Mouse (Mus musculus) frontal cortex, postnatal 36 days (tissue): Measurements from ENCODE around the gene Hs3st3a1.
A peak's percentile ranks its signal among the peaks of the same experiment; 100 is the strongest.

Source experiments
- DNase-seq, 2 experiments: peaks; one replicate each; pipeline ENCODE4 v3.0.0; 2022; ENCODE audit warnings: low spot score in 2 of 2

Gene Hs3st3a1

DNA sequence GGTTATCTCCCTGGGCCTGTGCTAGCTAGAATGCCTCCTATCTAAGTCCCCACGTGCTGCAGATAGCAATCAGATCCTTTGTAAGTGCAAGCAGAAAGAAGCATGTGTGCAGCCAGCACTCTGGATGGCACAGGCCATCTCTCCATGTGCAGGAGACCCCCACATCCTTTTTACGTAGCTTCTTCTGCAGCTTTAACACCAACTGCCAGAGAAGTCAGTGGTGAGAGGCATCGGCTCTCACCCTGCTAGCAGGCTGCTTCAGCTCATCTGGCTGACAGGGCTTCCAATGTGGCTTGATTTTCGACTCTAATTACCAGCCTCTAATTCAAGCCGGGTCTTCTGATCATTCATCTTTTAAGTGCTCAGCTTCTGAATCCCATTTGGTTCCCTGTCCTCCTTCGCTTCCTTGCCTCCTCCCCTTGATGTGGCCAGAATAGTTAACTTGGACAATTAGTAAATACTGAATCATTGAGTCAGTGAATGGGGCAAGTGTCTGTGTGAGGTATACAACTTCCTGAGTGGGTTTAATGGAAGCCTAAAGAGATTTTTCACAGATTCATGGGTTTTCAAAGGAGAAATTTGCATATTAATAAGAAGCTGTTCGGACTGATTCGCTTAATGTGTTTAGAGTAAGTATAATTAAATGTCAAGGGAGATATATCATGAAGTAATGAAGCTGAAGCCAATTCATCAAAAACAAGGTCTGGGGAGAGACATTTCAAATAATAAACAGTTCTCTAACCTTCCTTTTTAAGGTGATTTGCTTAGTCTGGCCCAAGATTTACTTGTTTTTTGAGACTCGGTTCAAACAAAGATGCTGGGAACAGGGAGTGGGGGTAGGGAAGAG is 54.7 kb downstream of the Hs3st3a1 start:
- peak in 1 of 2 experiments; percentile 3 for DNase-seq

- no peak for DNase-seq
Measured at GRCm38 (mm10) chr11:64494448-64494847, 59.3 kb downstream of the Hs3st3a1 start.

DNA sequence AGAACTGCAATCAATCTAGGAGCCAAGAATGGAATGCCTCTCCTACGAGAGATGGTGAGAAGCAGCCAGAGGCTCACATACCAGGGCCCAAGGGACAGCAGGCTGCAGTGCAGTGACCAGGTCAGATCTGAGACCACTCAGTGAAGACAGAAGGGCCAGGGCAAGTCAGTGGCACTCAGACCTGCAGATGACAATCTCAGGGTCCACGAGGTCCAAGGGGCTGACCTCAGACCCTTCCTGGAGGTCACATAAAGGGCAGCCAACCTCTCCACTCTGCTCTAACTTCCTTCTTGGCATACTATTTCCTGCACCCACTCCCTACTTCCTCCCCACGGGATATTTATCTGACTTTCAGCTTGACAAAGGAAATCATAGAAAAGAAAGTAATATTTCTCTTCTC is 60.8 kb downstream of the Hs3st3a1 start:
- DNase-seq: no peak

DNA sequence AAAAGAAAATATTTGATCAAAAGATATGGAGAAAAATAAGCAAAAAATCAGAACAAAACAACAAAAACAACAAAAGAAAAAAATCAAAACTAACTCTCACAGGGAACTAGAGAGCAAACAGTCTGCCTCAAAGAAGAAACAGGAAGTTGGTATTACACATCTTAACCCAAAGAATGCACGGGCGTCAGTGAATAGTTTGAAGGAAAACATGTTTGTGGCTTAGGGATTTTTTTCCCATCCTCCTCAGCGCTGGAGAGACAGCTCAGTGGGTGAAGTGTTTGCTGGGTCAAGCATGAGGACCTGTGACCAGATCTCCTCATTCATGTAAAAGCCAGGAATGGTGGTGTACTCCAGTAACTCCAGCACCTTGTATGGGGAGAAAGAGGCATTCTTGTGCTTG is 61.5 kb downstream of the Hs3st3a1 start:
- DNase-seq: no peak

DNA sequence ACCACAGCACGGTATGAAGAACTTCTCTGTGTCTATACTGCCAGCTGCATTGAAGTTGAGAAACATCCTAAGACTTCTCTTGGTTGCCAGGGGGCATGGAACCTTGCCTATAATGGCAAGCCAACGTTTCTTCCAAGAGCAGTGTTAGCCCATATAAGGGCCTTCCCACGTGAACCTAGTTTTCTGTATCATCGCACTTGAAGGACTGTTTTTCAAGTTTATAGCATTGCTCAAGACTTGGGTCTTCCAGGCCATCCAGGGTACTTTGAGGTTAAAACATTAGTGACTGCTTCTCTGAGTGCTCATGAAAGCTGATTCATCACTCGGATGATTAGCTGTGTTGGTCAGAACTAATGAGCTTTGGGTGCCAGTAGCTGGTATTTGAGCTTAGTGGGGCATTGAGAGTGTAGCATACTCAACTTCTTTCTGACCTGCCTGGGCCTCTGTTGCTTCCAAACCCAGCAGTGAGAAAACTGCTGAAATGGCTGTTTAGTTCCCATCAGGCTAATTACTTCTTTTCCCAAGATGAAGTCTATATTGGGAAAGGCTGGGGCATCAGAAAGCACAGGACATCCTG is 65.5 kb downstream of the Hs3st3a1 start:
- peak in 1 of 2 experiments; percentile 14 for DNase-seq

- no peak for DNase-seq
Measured at GRCm38 (mm10) chr11:64503040-64503439, 67.9 kb downstream of the Hs3st3a1 start.

- DNase-seq: no peak
Measured at GRCm38 (mm10) chr11:64505924-64506323, 70.8 kb downstream of the Hs3st3a1 start.

DNA sequence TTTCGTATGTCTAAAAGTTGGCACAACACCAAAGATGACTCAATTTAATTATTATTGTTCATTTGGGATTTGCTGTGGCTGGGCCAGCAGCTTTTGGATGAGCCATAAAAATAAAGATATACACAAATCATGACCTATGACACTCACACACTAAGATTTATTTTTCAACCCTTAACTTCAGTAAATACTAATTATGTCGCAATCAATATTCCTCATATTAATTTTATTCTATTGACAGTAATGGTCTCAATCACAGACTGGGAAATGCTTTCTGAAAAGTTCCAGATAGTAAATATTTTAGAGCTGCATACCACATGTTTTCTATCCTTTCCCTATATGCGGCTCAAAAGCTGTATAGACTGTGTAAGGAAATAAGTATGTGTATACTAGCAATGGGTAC is 71.9 kb downstream of the Hs3st3a1 start:
- DNase-seq: no peak

DNA sequence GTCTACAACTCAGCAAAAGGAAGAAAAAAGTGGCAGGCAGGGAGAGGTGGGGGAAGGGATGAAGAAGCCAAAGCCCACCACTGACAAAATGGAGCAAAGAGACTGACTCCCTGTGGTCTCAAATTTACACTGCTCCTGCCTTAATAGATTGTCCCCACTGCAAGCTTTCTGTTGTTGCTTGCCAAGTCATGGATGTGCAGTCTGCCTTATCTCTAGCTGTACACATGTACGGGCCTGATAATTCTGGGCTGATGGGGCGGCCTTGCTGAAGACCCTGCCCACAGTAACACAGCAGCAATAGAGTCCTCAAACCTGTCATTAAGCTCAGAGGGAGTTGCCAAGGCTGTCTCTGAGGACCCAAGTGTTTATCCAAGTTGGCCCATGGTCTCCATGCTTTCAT is 74.0 kb downstream of the Hs3st3a1 start:
- DNase-seq: no peak

GRCm38 (mm10) chr11:64512301-64512700 is 77.2 kb downstream of the Hs3st3a1 start:
- no peak for DNase-seq

- DNase-seq: no peak
Measured at GRCm38 (mm10) chr11:64513419-64513818, 78.3 kb downstream of the Hs3st3a1 start.

GRCm38 (mm10) chr11:64516712-64517589 is 81.8 kb downstream of the Hs3st3a1 start:
- no peak for DNase-seq

GRCm38 (mm10) chr11:64518146-64518841 is 83.2 kb downstream of the Hs3st3a1 start:
- DNase-seq: no peak

- no peak for DNase-seq
Measured at GRCm38 (mm10) chr11:64523993-64524570, 89.0 kb downstream of the Hs3st3a1 start.

DNA sequence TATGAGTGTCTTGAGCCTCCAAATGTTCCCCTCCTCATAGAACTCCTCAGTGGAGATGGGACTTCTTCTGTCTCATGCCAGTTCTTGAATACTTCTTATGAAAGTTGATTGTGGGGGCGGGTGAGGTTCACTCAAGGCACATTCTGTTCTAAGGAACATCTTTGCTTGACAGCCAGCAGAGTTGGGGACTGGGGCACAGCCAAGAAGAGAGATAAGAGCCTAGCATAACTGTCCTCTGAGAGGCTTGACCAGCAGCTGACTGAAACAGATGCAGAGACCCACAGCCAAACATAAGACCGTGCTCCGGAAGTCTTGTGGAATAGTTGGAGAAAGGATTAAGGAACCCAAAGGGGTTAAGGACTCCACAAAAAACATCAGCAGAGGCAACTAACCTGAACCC is 102.1 kb downstream of the Hs3st3a1 start:
- no peak for DNase-seq

DNA sequence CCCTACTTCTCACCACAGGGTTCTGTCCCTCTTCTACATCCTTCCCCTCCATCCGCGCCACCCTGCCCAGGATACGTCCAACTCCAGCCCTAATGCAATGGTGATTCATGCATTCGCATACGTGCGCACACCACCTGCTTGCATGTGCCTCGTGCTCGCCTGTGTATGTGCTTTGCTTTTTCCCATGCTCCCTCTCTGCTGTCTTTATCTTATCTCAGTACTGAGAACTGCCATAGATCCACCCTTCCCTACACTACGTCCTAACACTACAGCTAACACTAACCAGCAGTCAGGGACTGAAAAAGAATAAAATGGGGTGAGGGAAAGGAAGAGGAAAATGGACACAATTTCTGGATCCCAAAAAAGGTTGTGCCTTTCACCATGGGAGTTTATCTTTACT is 106.7 kb downstream of the Hs3st3a1 start:
- DNase-seq: no peak

DNA sequence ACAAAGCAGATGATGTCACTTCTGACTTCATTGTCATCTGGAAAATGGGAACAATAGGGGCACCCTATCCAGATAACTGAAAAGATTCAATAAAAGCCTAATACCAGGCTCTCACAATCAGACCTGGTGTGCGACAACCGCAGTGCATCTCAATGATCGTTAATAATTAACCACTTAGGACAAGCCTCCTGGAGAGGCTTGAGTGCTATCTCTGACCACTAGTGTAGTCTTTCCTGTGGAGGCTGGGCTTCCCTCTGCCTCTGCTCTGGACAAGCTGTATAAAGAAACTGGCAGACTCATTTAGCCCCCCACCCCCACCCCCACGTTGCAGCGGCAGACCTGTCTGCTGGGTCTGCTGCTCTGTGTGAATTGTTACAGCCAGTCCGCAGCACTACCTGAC is 107.2 kb downstream of the Hs3st3a1 start:
- no peak for DNase-seq

GRCm38 (mm10) chr11:64543181-64543641 is 108.1 kb downstream of the Hs3st3a1 start:
- DNase-seq: no peak

DNA sequence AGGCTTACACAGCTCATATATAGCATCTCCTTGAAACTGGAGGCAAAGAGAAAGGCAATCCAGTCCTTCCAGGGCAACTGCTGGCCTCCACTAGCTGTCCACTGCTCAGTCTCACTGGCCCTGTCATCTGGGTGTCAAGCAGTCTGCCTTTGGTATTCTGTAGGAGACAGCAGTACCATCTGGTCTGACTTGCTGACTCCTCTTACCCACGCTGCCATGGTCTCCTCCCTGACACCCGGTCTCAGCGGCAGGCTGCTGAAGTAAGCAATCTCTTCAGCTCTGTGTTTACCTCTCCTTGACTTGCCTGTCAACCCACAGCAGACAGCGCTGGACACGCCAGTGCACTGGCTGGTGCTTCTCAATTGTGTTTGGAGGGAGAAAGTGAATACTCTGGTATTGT is 109.1 kb downstream of the Hs3st3a1 start:
- no peak for DNase-seq

GRCm38 (mm10) chr11:64549380-64549779 is 114.2 kb downstream of the Hs3st3a1 start:
- DNase-seq: no peak

DNA sequence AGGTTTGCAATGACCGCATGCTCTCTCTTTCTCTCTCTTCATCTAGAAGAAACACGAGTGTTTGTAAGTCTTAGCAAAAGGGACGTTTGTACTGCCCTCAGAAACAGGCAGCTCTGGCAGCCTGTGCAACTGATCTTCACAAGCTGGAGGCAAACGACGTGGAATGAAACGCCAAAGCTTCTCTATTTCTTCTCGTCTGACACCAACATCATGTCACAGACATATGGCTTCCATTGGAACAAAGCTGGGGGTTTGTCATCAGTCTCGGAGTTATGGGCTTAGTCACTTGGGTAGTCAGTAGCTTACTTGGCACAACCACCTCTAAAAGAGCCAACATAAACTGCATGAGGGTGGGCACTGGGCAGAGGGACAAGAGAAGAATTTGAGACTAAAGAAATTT is 114.8 kb downstream of the Hs3st3a1 start:
- no peak for DNase-seq
